Mouse (Mus musculus) liver, embryonic 13.5 days (tissue): ENCODE data around the gene Agfg2. TPM values are rescaled to one million over a fixed set of nuclear protein-coding genes. Genes with fewer than 3 reads are reported as not detected.
A peak's percentile ranks its signal among the peaks of the same experiment; 100 is the strongest.

Source experiments
- ATAC-seq: fragments of 200-750 bp; cut with Nextera tagmentation; 2 replicates; pipeline ENCODE4 v1.8.0; 2017; ENCODE audit warnings: low read depth, mild to moderate bottlenecking, moderate number of reproducible peaks, moderate library complexity
- DNase-seq: peaks from one replicate; pipeline ENCODE4 v3.0.0; 2022
- H3K27ac ChIP-seq: fragments of 300-500 bp; sonication (generic); 2 replicates; pipeline ENCODE4 v1.5.1; 2015; ENCODE audit warnings: moderate library complexity, mild to moderate bottlenecking, inconsistent platforms
- H3K27me3 ChIP-seq: fragments of 300-500 bp; sonication (generic); 2 replicates; pipeline ENCODE4 v1.6.1; 2015; ENCODE audit warnings: mild to moderate bottlenecking, inconsistent platforms
- H3K36me3 ChIP-seq: fragments of 300-500 bp; sonication (generic); 2 replicates; pipeline ENCODE4 v1.6.1; 2015; ENCODE audit warnings: mild to moderate bottlenecking, inconsistent platforms
- H3K4me1 ChIP-seq: fragments of 300-500 bp; sonication (generic); replicated peaks from 2 replicates; pipeline ENCODE4 v1.6.1; 2015; ENCODE audit warnings: inconsistent platforms
- H3K4me2 ChIP-seq: fragments of 300-500 bp; sonication (generic); 2 replicates; pipeline ENCODE4 v1.6.1; 2015; ENCODE audit warnings: inconsistent platforms, mild to moderate bottlenecking, moderate library complexity
- H3K4me3 ChIP-seq: fragments of 300-500 bp; sonication (generic); replicated peaks from 2 replicates; pipeline ENCODE4 v1.5.1; 2015; ENCODE audit warnings: mild to moderate bottlenecking, inconsistent platforms
- H3K9ac ChIP-seq: fragments of 300-500 bp; sonication (generic); 2 replicates; pipeline ENCODE4 v1.6.1; 2015; ENCODE audit warnings: mild to moderate bottlenecking, inconsistent platforms
- H3K9me3 ChIP-seq: fragments of 300-500 bp; sonication (generic); replicated peaks from 2 replicates; pipeline ENCODE4 v1.6.1; 2016; ENCODE audit warnings: inconsistent platforms
- WGBS: fragments of 180-500 bp; shearing (Covaris S2); methylation state at CpG from one replicate; pipeline ENCODE4 v1.1.7; 2015; ENCODE audit not compliant: insufficient replicate concordance; 5-methylcytosine and 5-hydroxymethylcytosine counted together
- polyA plus RNA-seq: library from polyadenylated mRNA; unstranded; fragments of >200 nt; fragmentation: Nextera tagmentation; extraction: Ambion mirVana; gene quantifications from 2 replicates; pipeline ENCODE4 v1.2.1, GENCODE M21; 2015

The Agfg2 gene
- polyA plus RNA-seq, 1 experiment from 2014 or later: 32.1 TPM

GRCm38 (mm10) chr5:137682526-137682925 is 2.0 kb downstream of the Agfg2 start:
- 88% methylated on average over 6 of the region's 6 CpGs for WGBS
- no peaks in the 10 kb centered on the region for H3K27me3 ChIP-seq
- peaks cover 80% of the 10 kb centered on the region for H3K4me1 ChIP-seq
- ATAC-seq: no peak
- no peak for DNase-seq
- peaks cover 48% of the 10 kb centered on the region for H3K36me3 ChIP-seq
- H3K4me3 ChIP-seq: peak overlapping the region; percentile 97
- peak overlapping the region; percentile 93 for H3K9ac ChIP-seq
- H3K4me2 ChIP-seq: peak overlapping the region; percentile 94
- peak overlapping the region; percentile 92 for H3K27ac ChIP-seq
- H3K9me3 ChIP-seq: no peaks in the 10 kb centered on the region

- Histone ChIP-seq H3K4me3 (no peak overlapping the region), H3K9me3 (no peaks in the 10 kb centered on the region), H3K9ac (no peak overlapping the region), H3K4me1 (peaks cover 70% of the 10 kb centered on the region), H3K4me2 (no peak overlapping the region), H3K36me3 (peaks cover 70% of the 10 kb centered on the region), H3K27me3 (no peaks in the 10 kb centered on the region), H3K27ac (peak overlapping the region; percentile 39; the same call in 1 of the 2 replicates)
- 90% methylated on average over 4 of the region's 4 CpGs for WGBS
- ATAC-seq: no peak
- DNase-seq: no peak
Observed at GRCm38 (mm10) chr5:137679726-137680125, 4.8 kb downstream of the Agfg2 start.

- no peak for ATAC-seq
Observed at GRCm38 (mm10) chr5:137678736-137679135, 5.8 kb downstream of the Agfg2 start.

GRCm38 (mm10) chr5:137677859-137678258 is 6.7 kb downstream of the Agfg2 start:
- no peaks in the 10 kb centered on the region for H3K27me3 ChIP-seq
- no peaks in the 10 kb centered on the region for H3K9me3 ChIP-seq
- H3K4me2 ChIP-seq: no peak overlapping the region
- H3K4me3 ChIP-seq: no peak overlapping the region
- WGBS: 92% methylated on average over 8 of the region's 8 CpGs
- no peak overlapping the region for H3K9ac ChIP-seq
- peak overlapping the region; percentile 50 for H3K27ac ChIP-seq
- peaks cover 82% of the 10 kb centered on the region for H3K36me3 ChIP-seq
- H3K4me1 ChIP-seq: peaks cover 79% of the 10 kb centered on the region
- DNase-seq (no peak), ATAC-seq (no peak)

More at GRCm38 (mm10) chr5:137678736-137679135, 5.8 kb downstream of the Agfg2 start:
- Histone ChIP-seq H3K9ac (no peak overlapping the region), H3K4me3 (no peak overlapping the region), H3K36me3 (peaks cover 80% of the 10 kb centered on the region), H3K4me2 (no peak overlapping the region), H3K4me1 (peaks cover 79% of the 10 kb centered on the region), H3K9me3 (no peaks in the 10 kb centered on the region), H3K27me3 (no peaks in the 10 kb centered on the region), H3K27ac (no peak overlapping the region)
- DNase-seq: no peak
- WGBS: 82% methylated on average over 3 of the region's 3 CpGs

GRCm38 (mm10) chr5:137674786-137675185 is 9.7 kb downstream of the Agfg2 start:
- Histone ChIP-seq H3K9me3 (no peaks in the 10 kb centered on the region), H3K36me3 (peaks cover 71% of the 10 kb centered on the region), H3K27me3 (no peaks in the 10 kb centered on the region), H3K9ac (no peak overlapping the region), H3K4me1 (peaks cover 78% of the 10 kb centered on the region), H3K4me3 (no peak overlapping the region), H3K4me2 (no peak overlapping the region), H3K27ac (peak overlapping the region; percentile 93; the same call in 1 of the 2 replicates)
- WGBS: 85% methylated on average over 8 of the region's 8 CpGs
- ATAC-seq: no peak
- DNase-seq: no peak

- peak overlapping the region; percentile 67 for H3K9ac ChIP-seq
- H3K4me3 ChIP-seq: peak overlapping the region; percentile 22
- peaks cover 67% of the 10 kb centered on the region for H3K4me1 ChIP-seq
- H3K9me3 ChIP-seq: no peaks in the 10 kb centered on the region
- H3K4me2 ChIP-seq: peak overlapping the region; percentile 56
- peak overlapping the region; percentile 93 for H3K27ac ChIP-seq
- H3K27me3 ChIP-seq: no peaks in the 10 kb centered on the region
- peaks cover 62% of the 10 kb centered on the region for H3K36me3 ChIP-seq
- 39% methylated on average over 6 of the region's 6 CpGs for WGBS
- DNase-seq: peak; percentile 69
- peak; percentile 88 for ATAC-seq
Observed at GRCm38 (mm10) chr5:137673015-137673414, 11.5 kb downstream of the Agfg2 start.

- peak overlapping the region; percentile 93 for H3K27ac ChIP-seq
- WGBS: 83% methylated on average over 5 of the region's 5 CpGs
Observed at GRCm38 (mm10) chr5:137672361-137672760, 12.2 kb downstream of the Agfg2 start.

GRCm38 (mm10) chr5:137671443-137672240 is 12.9 kb downstream of the Agfg2 start:
- Histone ChIP-seq H3K4me3 (no peak overlapping the region), H3K4me1 (peaks cover 61% of the 10 kb centered on the region), H3K36me3 (peaks cover 62% of the 10 kb centered on the region), H3K4me2 (0 out of 2 replicates have a peak overlapping the region, but pooled peaks have one; percentile 14), H3K9ac (peak overlapping the region; percentile 67), H3K27me3 (no peaks in the 10 kb centered on the region), H3K27ac (peak overlapping the region; percentile 93), H3K9me3 (no peaks in the 10 kb centered on the region)
- DNase-seq (no peak), ATAC-seq (peak; percentile 8; the same call in 1 of the 2 replicates)
- WGBS: 29% methylated on average over 9 of the region's 9 CpGs

More at GRCm38 (mm10) chr5:137672361-137672760, 12.2 kb downstream of the Agfg2 start:
- H3K9me3 ChIP-seq: no peaks in the 10 kb centered on the region
- 0 out of 2 replicates have a peak overlapping the region, but pooled peaks have one; percentile 22 for H3K4me3 ChIP-seq
- peak overlapping the region; percentile 56 for H3K4me2 ChIP-seq
- peaks cover 62% of the 10 kb centered on the region for H3K36me3 ChIP-seq
- no peak for DNase-seq
- H3K4me1 ChIP-seq: peaks cover 61% of the 10 kb centered on the region
- no peaks in the 10 kb centered on the region for H3K27me3 ChIP-seq
- peak overlapping the region; percentile 67 for H3K9ac ChIP-seq
- no peak for ATAC-seq

- ATAC-seq (no peak), DNase-seq (no peak)
- Histone ChIP-seq H3K9ac (no peak overlapping the region), H3K27me3 (no peaks in the 10 kb centered on the region), H3K9me3 (no peaks in the 10 kb centered on the region), H3K4me2 (no peak overlapping the region), H3K36me3 (peaks cover 68% of the 10 kb centered on the region), H3K4me3 (no peak overlapping the region), H3K4me1 (peaks cover 51% of the 10 kb centered on the region), H3K27ac (0 out of 2 replicates have a peak overlapping the region, but pooled peaks have one; percentile 93)
- 97% methylated on average over 1 of the region's 1 CpGs for WGBS
Observed at GRCm38 (mm10) chr5:137670240-137670639, 14.3 kb downstream of the Agfg2 start.

GRCm38 (mm10) chr5:137668971-137669370 is 15.6 kb downstream of the Agfg2 start:
- ATAC-seq (no peak), DNase-seq (no peak)
- Histone ChIP-seq H3K36me3 (peaks cover 68% of the 10 kb centered on the region), H3K27ac (no peak overlapping the region), H3K9me3 (no peaks in the 10 kb centered on the region), H3K4me2 (no peak overlapping the region), H3K4me3 (no peak overlapping the region), H3K4me1 (peaks cover 39% of the 10 kb centered on the region), H3K9ac (no peak overlapping the region), H3K27me3 (no peaks in the 10 kb centered on the region)
- WGBS: 87% methylated on average over 10 of the region's 10 CpGs

- H3K9me3 ChIP-seq: no peaks in the 10 kb centered on the region
- no peak overlapping the region for H3K9ac ChIP-seq
- ATAC-seq: no peak
- H3K27me3 ChIP-seq: no peaks in the 10 kb centered on the region
- no peak overlapping the region for H3K27ac ChIP-seq
- WGBS: 88% methylated on average over 9 of the region's 9 CpGs
- DNase-seq: no peak
- no peak overlapping the region for H3K4me2 ChIP-seq
- no peaks in the 10 kb centered on the region for H3K4me1 ChIP-seq
- peaks cover 100% of the 10 kb centered on the region for H3K36me3 ChIP-seq
- no peak overlapping the region for H3K4me3 ChIP-seq
Observed at GRCm38 (mm10) chr5:137663057-137663456, 21.5 kb downstream of the Agfg2 start.
